Mouse (Mus musculus) neural tube, embryonic 13.5 days (tissue): ENCODE measurements around the gene Smim14. TPM values are rescaled to one million over a fixed set of nuclear protein-coding genes. Genes with fewer than 3 reads are reported as not detected.

Experiments used
- ATAC-seq: fragments of 200-750 bp; cut with Nextera tagmentation; 2 replicates; pipeline ENCODE4 v1.8.0; 2017; ENCODE audit warnings: low read depth, mild to moderate bottlenecking, moderate TSS enrichment, moderate library complexity
- H3K27ac ChIP-seq: fragments of 300-500 bp; sonication (generic); replicated peaks from 2 replicates; pipeline ENCODE4 v1.5.1; 2015; ENCODE audit warnings: moderate library complexity, mild to moderate bottlenecking, inconsistent platforms
- H3K27me3 ChIP-seq: fragments of 300-500 bp; sonication (generic); 2 replicates; pipeline ENCODE4 v1.6.1; 2015; ENCODE audit warnings: mild to moderate bottlenecking, inconsistent platforms
- H3K36me3 ChIP-seq: fragments of 300-500 bp; sonication (generic); 2 replicates; pipeline ENCODE4 v1.6.1; 2015; ENCODE audit warnings: mild to moderate bottlenecking, inconsistent platforms
- H3K4me1 ChIP-seq: fragments of 300-500 bp; sonication (generic); replicated peaks from 2 replicates; pipeline ENCODE4 v1.6.1; 2015; ENCODE audit warnings: inconsistent platforms
- H3K4me2 ChIP-seq: fragments of 300-500 bp; sonication (generic); 2 replicates; pipeline ENCODE4 v1.6.1; 2015; ENCODE audit warnings: inconsistent platforms, mild to moderate bottlenecking, moderate library complexity
- H3K4me3 ChIP-seq: fragments of 300-500 bp; sonication (generic); 2 replicates; pipeline ENCODE4 v1.5.1; 2015; ENCODE audit warnings: mild to moderate bottlenecking, inconsistent platforms
- H3K9ac ChIP-seq: fragments of 300-500 bp; sonication (generic); 2 replicates; pipeline ENCODE4 v1.6.1; 2015; ENCODE audit warnings: moderate library complexity, mild to moderate bottlenecking, inconsistent platforms
- H3K9me3 ChIP-seq: fragments of 300-500 bp; sonication (generic); 2 replicates; pipeline ENCODE4 v1.6.1; 2016; ENCODE audit warnings: inconsistent platforms
- WGBS: fragments of 180-500 bp; shearing (Covaris S2); methylation state at CpG from one replicate; pipeline ENCODE4 v1.1.7; 2015; 5-methylcytosine and 5-hydroxymethylcytosine counted together
- polyA plus RNA-seq: library from polyadenylated mRNA; unstranded; fragments of >200 nt; fragmentation: Nextera tagmentation; extraction: Ambion mirVana; gene quantifications from 2 replicates; pipeline ENCODE4 v1.2.1, GENCODE M21; 2015

Smim14 gene
- polyA plus RNA-seq, result 185 and 191 TPM in 2 replicates

DNA sequence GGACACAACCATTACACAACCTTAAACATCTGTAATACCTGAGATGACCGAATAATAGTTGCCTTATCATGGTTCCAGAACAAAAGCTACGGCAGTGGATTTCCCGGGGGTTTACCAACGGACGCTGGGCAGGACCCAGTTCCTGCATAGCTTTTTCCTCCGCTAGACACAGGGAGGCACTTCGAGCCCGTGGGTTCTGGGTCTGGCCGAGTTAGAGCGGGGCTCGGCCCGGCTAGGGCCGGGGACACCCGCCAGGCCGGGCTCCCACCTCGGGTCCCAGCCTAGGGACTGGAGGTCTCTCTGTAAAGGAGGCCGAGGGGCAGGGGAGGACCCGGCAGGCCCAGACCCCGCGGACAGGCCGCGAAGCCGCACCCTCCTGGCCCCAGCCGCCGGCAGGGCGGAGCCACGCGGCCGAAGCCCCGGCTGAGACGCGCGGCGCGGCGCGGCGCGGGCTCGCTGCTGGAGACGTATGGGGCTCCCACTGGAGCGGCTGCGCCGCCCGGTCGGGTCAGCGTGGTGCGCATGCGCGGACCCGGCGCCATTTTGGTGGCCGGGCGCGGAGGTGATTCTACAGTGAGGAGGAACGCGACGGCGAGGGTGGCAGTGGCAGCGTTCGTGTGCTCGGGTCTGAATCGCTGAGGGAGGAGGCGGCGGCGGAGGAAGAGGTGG is at the start of gene Smim14, which contains the start of gene Ube2k:
Smim14 (minus strand) TSS at position 434 of the 669 bp plus-strand sequence.
Ube2k (plus strand) TSS at position 483 of the 669 bp plus-strand sequence.
- peak within 1 kb of the TSS; percentile 94 for H3K4me3 ChIP-seq
- peak within 1 kb of the TSS; percentile 99 for H3K27ac ChIP-seq
- peaks cover 33% of the 10 kb centered on the region for H3K4me1 ChIP-seq
- H3K27me3 ChIP-seq, result no peaks in the 10 kb centered on the region
- peak within 1 kb of the TSS; percentile 97 for H3K9ac ChIP-seq
- H3K4me2 ChIP-seq, result peak within 1 kb of the TSS; percentile 80
- ATAC-seq, result peak; percentile 95
- H3K36me3 ChIP-seq, result no peaks in the 10 kb centered on the region
- WGBS, result under 1% methylated on average over 66 of the region's 66 CpGs
- H3K9me3 ChIP-seq, result no peaks in the 10 kb centered on the region

DNA sequence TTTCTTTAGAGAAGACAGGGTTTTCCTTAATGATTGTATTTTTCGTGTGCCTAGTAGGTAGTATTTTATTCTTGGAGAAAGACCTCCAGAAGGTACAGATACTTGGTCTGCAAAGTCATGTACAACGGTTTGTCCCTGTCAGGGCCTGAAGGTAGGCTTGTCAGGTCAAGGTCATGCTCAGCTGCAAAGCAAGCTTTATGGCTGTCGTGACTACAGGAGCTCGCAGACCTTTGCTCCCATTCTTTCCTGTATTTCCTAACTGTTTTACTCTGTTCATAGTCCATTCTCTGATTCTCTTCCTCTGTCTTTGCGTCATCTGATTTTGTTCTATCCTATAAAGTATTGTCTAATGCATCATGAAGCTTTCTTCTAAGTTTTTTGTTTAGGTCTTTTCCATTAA is 49.3 kb upstream of the Smim14 start:
- no peak overlapping the region for H3K9ac ChIP-seq
- no peak for ATAC-seq
- WGBS, result 86% methylated on average over 5 of the region's 5 CpGs

DNA sequence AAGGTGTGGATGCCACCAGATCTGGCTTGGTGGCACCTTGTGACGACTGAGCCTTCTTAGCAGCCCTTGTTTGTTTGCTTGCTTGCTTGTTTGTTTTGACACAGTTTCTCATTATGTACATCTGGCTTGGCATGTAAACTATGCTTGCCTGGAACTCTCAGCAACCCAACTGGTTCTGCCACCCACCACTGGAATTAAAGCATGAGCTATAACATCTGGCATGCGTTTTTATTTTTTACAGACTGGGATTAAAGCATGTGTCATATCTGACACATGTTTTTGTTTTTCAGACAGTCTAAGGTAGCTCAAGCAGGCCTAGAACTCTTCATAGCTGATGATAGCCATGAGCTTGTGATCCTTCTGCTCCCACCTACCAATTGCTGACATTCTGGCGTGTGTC is 41.6 kb upstream of the Smim14 start:
- Histone ChIP-seq H3K4me2 (no peak overlapping the region), H3K9ac (no peak overlapping the region), H3K4me1 (no peaks in the 10 kb centered on the region), H3K36me3 (peaks cover 5% of the 10 kb centered on the region; the same call in 1 of the 2 replicates), H3K27me3 (no peaks in the 10 kb centered on the region), H3K9me3 (no peaks in the 10 kb centered on the region), H3K4me3 (no peak overlapping the region), H3K27ac (no peak overlapping the region)
- no peak for ATAC-seq
- WGBS, result 93% methylated on average over 3 of the region's 3 CpGs

More for the DNA sequence above, 49.3 kb upstream of the Smim14 start:
- Histone ChIP-seq H3K36me3 (peaks cover 24% of the 10 kb centered on the region), H3K4me2 (no peak overlapping the region), H3K27me3 (no peaks in the 10 kb centered on the region), H3K4me3 (no peak overlapping the region), H3K9me3 (no peaks in the 10 kb centered on the region), H3K27ac (no peak overlapping the region), H3K4me1 (no peaks in the 10 kb centered on the region)

DNA sequence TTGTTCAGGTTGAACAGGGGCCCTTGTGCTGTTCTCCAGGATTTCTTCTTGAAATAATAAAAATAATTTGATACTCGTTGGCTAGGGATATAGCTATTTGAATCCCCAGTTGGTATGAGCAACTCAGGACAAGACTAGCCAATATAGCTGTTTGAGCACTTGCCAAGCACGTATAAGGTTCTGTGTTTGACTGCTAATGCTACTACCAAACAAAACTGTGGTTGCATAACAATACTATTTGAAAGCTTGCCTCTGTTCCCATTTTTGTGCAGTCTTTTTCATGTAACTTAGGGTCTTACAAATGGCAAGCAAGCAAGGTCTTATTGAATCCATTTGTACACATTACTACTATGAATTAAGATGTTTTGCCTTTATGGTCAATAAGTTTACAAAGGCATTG is 38.9 kb upstream of the Smim14 start:
- ATAC-seq, result no peak
- WGBS, result 87% methylated on average over 2 of the region's 2 CpGs

DNA sequence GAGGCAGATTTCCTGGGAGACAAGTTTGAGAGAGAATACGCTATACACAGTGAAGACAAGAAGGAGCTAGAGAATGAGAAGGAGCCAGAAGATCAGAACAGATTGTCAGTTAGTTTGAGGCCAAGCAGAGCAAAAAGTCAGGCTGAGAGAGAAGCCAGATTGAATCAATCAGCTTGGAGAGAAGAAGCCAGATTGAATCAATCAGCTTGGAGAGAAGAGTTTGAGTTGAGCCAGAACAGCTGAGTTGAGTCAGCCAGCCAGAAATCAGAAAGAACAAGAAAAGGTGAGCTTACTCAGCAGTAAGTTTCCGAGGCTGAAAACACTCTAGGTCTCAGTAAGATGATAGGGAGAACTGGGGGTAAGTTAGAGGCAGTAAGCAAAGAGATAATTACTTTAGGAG is 37.9 kb upstream of the Smim14 start:
- Histone ChIP-seq H3K4me3 (no peak overlapping the region), H3K4me2 (no peak overlapping the region), H3K27me3 (no peaks in the 10 kb centered on the region), H3K9me3 (no peaks in the 10 kb centered on the region), H3K36me3 (peaks cover 17% of the 10 kb centered on the region), H3K9ac (no peak overlapping the region), H3K27ac (no peak overlapping the region), H3K4me1 (no peaks in the 10 kb centered on the region)
- 83% methylated on average over 2 of the region's 2 CpGs for WGBS
- ATAC-seq, result no peak

More for the DNA sequence above, 38.9 kb upstream of the Smim14 start:
- Histone ChIP-seq H3K9me3 (no peaks in the 10 kb centered on the region), H3K27me3 (no peaks in the 10 kb centered on the region), H3K9ac (no peak overlapping the region), H3K4me1 (no peaks in the 10 kb centered on the region), H3K4me2 (no peak overlapping the region), H3K4me3 (no peak overlapping the region), H3K27ac (no peak overlapping the region), H3K36me3 (peaks cover 10% of the 10 kb centered on the region)

DNA sequence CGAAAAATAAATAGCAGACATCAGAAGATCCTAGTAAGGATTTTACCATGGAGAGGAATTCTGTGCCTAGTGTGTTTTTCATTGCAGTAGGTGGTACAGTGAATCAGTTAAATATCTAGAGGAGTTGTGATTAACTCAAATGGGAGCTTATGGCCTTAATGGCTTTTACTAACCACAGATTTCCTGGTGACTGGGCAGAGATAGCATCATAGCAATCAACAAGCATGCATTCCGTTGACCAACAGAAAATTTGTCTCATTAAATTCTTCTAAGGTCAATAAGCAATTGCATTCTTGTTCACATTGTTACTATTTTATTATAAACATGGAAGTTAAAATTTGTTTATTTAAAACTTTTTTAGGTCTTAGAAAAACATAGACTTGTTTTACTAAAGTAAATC is 28.5 kb upstream of the Smim14 start:
- 82% methylated on average over 2 of the region's 2 CpGs for WGBS
- Histone ChIP-seq H3K9me3 (no peaks in the 10 kb centered on the region), H3K27me3 (no peaks in the 10 kb centered on the region), H3K9ac (no peak overlapping the region), H3K27ac (no peak overlapping the region), H3K36me3 (peaks cover 14% of the 10 kb centered on the region; the same call in 1 of the 2 replicates), H3K4me2 (no peak overlapping the region), H3K4me1 (peaks cover 14% of the 10 kb centered on the region), H3K4me3 (no peak overlapping the region)
- no peak for ATAC-seq

DNA sequence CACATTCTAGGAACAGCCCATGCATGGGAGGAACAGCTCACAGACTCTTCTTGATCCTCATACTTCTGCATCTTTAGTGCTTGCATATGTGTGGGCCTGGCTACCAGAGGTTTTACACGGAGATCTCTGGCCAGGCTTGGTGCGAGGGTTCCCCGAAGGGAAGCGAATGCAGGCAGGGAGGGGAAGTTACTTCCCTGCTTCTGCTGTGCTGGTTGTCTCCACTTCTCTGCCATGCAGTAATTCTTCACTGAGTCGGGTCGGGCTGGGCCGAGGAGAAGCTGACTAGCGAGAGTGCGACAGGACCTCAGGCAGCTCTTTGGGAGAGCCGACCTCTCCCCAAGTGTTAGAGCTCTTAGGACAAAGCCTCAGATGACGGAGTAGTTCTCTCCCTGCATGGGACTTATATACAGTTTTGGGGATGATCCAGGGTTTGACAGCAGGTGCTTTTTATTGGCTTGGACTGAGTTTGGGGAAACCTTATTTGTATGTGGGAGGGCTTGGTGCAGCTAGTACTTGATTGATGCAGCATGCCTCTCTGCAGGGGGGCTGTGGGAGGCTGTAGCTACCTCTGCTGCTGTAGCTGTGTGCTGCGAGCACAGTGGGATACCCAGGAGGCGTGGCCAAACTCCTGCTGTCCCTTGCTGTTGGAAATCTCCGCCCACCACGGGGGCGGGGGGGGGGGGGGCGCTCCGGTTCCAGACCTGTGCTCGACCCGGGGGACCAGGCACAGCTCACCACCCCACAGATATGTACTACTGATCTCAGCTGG is 24.3 kb upstream of the Smim14 start:
- Histone ChIP-seq H3K4me2 (peak overlapping the region; percentile 14; the same call in 1 of the 2 replicates), H3K4me3 (no peak overlapping the region), H3K9ac (peak overlapping the region; percentile 38; the same call in 1 of the 2 replicates), H3K9me3 (no peaks in the 10 kb centered on the region), H3K27me3 (no peaks in the 10 kb centered on the region), H3K27ac (no peak overlapping the region; the same call in 1 of the 2 replicates), H3K36me3 (no peaks in the 10 kb centered on the region), H3K4me1 (peaks cover 14% of the 10 kb centered on the region)
- 18% methylated on average over 20 of the region's 20 CpGs for WGBS
- peak; percentile 74 for ATAC-seq

DNA sequence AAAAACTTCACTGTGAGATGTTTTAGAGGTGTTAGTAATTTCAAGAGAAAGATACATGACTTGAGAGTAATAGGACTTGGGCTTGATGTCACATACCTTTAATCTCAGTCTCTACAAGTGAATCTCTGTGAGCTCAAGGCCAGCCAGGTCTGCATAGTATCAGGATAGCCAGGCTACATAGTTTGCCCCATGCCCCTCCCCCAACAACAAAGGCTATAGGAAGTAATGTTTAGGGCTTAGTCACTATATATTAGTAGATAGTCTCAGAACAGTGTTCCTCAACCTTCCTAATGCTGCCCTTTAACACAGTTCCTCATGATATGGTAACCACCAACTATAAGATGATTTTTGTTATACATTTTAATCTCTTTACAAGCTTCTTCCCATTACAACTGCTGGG is 20.1 kb upstream of the Smim14 start:
- no peak for ATAC-seq
- peaks cover 14% of the 10 kb centered on the region for H3K4me1 ChIP-seq
- H3K4me3 ChIP-seq, result no peak overlapping the region
- H3K4me2 ChIP-seq, result no peak overlapping the region
- H3K36me3 ChIP-seq, result no peaks in the 10 kb centered on the region
- no peaks in the 10 kb centered on the region for H3K27me3 ChIP-seq
- no peak overlapping the region for H3K27ac ChIP-seq
- no peak overlapping the region for H3K9ac ChIP-seq
- H3K9me3 ChIP-seq, result no peaks in the 10 kb centered on the region

DNA sequence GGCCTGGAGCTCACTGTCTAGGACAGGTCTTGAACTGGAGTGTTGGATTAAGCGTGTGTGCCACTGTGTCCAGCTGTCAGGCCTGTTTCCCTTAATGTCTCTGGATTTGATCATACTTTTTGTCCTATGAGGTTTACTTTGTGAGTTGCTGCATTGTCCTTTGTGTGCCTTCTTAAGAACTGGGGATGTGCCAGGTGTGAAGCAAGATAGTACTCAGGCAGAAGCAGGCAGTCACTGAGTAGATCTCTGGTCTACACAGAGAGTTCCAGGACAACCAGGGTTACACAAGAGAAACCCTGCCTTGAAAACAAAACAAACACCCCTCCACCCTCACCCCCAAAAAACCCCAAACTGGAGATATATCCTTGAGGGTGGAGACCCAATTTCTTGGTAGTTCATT is 12.7 kb upstream of the Smim14 start:
- Histone ChIP-seq H3K9ac (no peak overlapping the region), H3K4me3 (no peak overlapping the region), H3K4me2 (no peak overlapping the region), H3K36me3 (0 out of 2 replicates have a peak, but pooled peaks cover 2% of the 10 kb centered on the region), H3K27me3 (no peaks in the 10 kb centered on the region), H3K9me3 (no peaks in the 10 kb centered on the region), H3K27ac (no peak overlapping the region), H3K4me1 (peaks cover 10% of the 10 kb centered on the region)
- no peak for ATAC-seq
- 84% methylated on average over 1 of the region's 1 CpGs for WGBS

DNA sequence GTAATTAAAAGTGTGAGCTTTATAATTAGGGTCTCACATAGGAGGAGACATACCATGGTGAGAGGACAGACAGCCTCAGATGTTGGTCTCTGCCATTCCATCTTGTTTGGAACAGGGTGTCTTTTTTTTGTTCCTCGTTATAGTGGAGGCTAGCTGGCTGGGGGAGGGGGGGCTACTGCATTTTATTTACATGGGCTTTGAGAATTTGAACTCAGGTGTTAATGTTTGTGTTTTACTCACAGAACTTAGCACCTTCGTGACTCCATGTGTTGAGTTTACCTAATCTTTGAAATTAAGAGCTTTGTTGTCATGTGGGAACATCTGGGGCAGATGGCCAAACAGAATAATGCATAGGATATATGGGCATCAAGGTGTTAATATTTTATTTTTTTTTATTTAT is 7.6 kb upstream of the Smim14 start:
- Histone ChIP-seq H3K4me1 (peaks cover 19% of the 10 kb centered on the region), H3K27ac (no peak overlapping the region), H3K27me3 (no peaks in the 10 kb centered on the region), H3K4me3 (no peak overlapping the region), H3K9ac (no peak overlapping the region), H3K4me2 (no peak overlapping the region), H3K36me3 (0 out of 2 replicates have a peak, but pooled peaks cover 2% of the 10 kb centered on the region), H3K9me3 (no peaks in the 10 kb centered on the region)
- WGBS, result 88% methylated on average over 2 of the region's 2 CpGs
- no peak for ATAC-seq

DNA sequence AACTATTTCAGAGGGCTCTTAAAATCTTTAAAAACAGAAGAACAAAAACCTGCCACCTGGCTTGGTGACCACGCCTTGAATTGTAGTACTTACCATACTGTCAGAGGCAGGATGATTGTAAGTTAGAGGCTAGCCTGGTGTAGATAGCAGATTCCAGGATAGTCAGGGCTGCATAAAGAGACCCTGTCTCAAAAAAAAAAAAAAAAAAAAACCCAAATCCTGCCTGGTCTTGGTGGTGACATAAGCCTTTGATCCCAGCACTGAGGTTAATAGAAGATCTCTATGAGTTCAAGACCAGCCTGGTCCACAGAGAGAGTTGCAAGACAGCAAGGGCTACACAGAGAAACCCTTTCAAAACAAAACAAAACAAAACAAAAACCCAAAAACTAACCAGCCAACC is 6.5 kb upstream of the Smim14 start:
- H3K36me3 ChIP-seq, result 0 out of 2 replicates have a peak, but pooled peaks cover 2% of the 10 kb centered on the region
- ATAC-seq, result no peak
- no peak overlapping the region for H3K27ac ChIP-seq
- H3K4me3 ChIP-seq, result no peak overlapping the region
- no peaks in the 10 kb centered on the region for H3K9me3 ChIP-seq
- no peak overlapping the region for H3K4me2 ChIP-seq
- H3K27me3 ChIP-seq, result no peaks in the 10 kb centered on the region
- WGBS, result 97% methylated on average over 1 of the region's 1 CpGs
- H3K9ac ChIP-seq, result no peak overlapping the region
- peaks cover 27% of the 10 kb centered on the region for H3K4me1 ChIP-seq

DNA sequence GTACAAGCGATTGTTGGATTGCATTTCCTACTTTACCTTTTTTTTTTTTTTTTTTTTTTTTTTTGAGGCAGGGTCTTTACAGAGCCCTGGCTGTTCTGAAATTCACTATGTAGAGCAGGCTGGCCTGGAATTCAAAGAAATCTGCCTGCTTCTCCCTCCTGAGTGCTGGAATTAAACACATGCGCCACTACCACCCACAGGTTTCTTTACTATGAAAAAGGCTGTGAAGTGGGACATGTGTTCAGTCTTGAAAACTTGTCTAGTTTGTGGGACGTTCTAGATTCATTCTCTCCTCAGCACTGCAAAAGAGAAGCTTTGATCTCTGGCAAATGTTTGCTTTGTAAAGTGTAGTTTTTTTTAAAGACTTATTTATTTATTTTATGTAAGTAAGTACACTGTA is 4.9 kb upstream of the Smim14 start:
- 85% methylated on average over 3 of the region's 3 CpGs for WGBS
- Histone ChIP-seq H3K4me3 (no peak overlapping the region), H3K27me3 (no peaks in the 10 kb centered on the region), H3K27ac (no peak overlapping the region), H3K9ac (no peak overlapping the region), H3K36me3 (0 out of 2 replicates have a peak, but pooled peaks cover 2% of the 10 kb centered on the region), H3K9me3 (no peaks in the 10 kb centered on the region), H3K4me2 (no peak overlapping the region), H3K4me1 (peaks cover 30% of the 10 kb centered on the region)
- no peak for ATAC-seq
